Comparison of ENCODE assay signal across 12 mouse cellular contexts in the genomic region with DNA sequence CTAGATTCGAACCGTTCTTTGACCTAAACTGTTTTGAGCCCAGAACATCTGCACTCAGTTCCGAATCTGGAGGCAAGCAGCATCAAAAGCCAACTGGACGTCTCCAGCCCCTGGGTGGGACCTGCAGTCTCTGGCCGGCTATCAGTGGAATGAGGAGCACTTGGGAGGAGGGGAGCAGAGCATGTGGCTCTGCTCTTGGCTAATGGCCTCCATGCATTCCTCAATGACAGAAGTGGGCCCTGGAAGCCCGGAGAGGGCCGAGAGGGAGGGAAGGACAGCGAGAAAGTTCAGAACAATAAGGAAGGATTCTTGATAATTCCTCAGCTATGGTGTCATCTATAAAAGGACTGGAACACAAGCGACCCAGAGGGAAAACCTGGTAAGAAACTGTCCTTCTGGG. TPM values are rescaled to one million over a fixed set of nuclear protein-coding genes. Genes with fewer than 3 reads are reported as not detected.
DNase-seq lines count a peak whose midpoint lies in the region; ATAC-seq and TF ChIP-seq lines count a peak whose summit lies in the region.
"Had no signal": no experiment of that assay in that cellular context is flagged by ENCODE, and none has a peak within 500 bp of the region (broad histone marks: within the 10 kb centered on the region; RNA-seq: fewer than 3 reads in every experiment).

No protein-coding gene starts in this region.

- H3K4me3 ChIP-seq in forebrain, embryonic 10.5 days: no peak overlapping the region
- no peak overlapping the region for H3K4me3 ChIP-seq in forebrain, embryonic 14.5 days (ENCODE audit: low read depth, low read length)
- H3K4me3 ChIP-seq in heart, embryonic 10.5 days: no peak overlapping the region
- H3K4me3 ChIP-seq in hindbrain, embryonic 11.5 days (ENCODE audit: low read depth, low read length): no peak overlapping the region
- H3K4me3 ChIP-seq in midbrain, embryonic 10.5 days: no peak overlapping the region
- no peak overlapping the region for H3K4me3 ChIP-seq in hindbrain, postnatal 0 days (ENCODE audit: low read length)
- H3K4me3 ChIP-seq: megakaryocyte, embryonic 14.5 days had no signal

- no peak overlapping the region for H3K9ac ChIP-seq in forebrain, embryonic 14.5 days (ENCODE audit: low read length)
- no peak overlapping the region for H3K9ac ChIP-seq in hindbrain, embryonic 11.5 days (ENCODE audit: low read depth, low read length)
- H3K9ac ChIP-seq in hindbrain, postnatal 0 days (replicated peaks; ENCODE audit: low read length): no peak overlapping the region

- peaks cover 35% of the 10 kb centered on the region for H3K4me1 ChIP-seq in forebrain, embryonic 10.5 days
- H3K4me1 ChIP-seq in forebrain, embryonic 14.5 days (ENCODE audit: control insufficient read depth, insufficient read depth, low read length): no peaks in the 10 kb centered on the region
- peaks cover 64% of the 10 kb centered on the region for H3K4me1 ChIP-seq in heart, embryonic 10.5 days
- no peaks in the 10 kb centered on the region for H3K4me1 ChIP-seq in hindbrain, embryonic 11.5 days (replicated peaks; ENCODE audit: control insufficient read depth, insufficient read depth, low read length)
- peaks cover 32% of the 10 kb centered on the region for H3K4me1 ChIP-seq in midbrain, embryonic 10.5 days
- peaks cover 5% of the 10 kb centered on the region; the same call in 1 of the 2 replicates for H3K4me1 ChIP-seq in hindbrain, postnatal 0 days (ENCODE audit: insufficient read depth, low read length)

- no peaks in the 10 kb centered on the region for H3K27me3 ChIP-seq in forebrain, embryonic 10.5 days (ENCODE audit: poor library complexity, severe bottlenecking)
- H3K27me3 ChIP-seq in forebrain, embryonic 14.5 days (replicated peaks; ENCODE audit: control insufficient read depth, insufficient read depth, low read length): no peaks in the 10 kb centered on the region
- no peaks in the 10 kb centered on the region for H3K27me3 ChIP-seq in heart, embryonic 10.5 days (ENCODE audit: insufficient read depth, poor library complexity, severe bottlenecking)
- no peaks in the 10 kb centered on the region for H3K27me3 ChIP-seq in hindbrain, embryonic 11.5 days (ENCODE audit: control insufficient read depth, insufficient read depth, low read length)
- no peaks in the 10 kb centered on the region for H3K27me3 ChIP-seq in midbrain, embryonic 10.5 days (ENCODE audit: low read depth, poor library complexity, severe bottlenecking)
- H3K27me3 ChIP-seq in hindbrain, postnatal 0 days (ENCODE audit: insufficient read depth, low read length): no peaks in the 10 kb centered on the region

- DNase-seq in forebrain, embryonic 10.5 days (ENCODE audit: extremely low spot score, low spot score): no peak
- no peak for DNase-seq in forebrain, embryonic 14.5 days (ENCODE audit: low spot score)
- DNase-seq in heart, embryonic 10.5 days (ENCODE audit: low spot score): no peak
- peak; percentile 37 for DNase-seq in kidney, adult 9 months
- peak; percentile 68 for DNase-seq in skeletal muscle tissue, adult 2 months (ENCODE audit: low read depth, low spot score)
- DNase-seq in hindbrain, embryonic 11.5 days (ENCODE audit: low spot score): no peak
- DNase-seq in midbrain, embryonic 10.5 days (ENCODE audit: low spot score): no peak
- no peak for DNase-seq in hindbrain, postnatal 0 days (ENCODE audit: low spot score)
- DNase-seq: cerebellum, adult 8-10 months; layer of hippocampus, postnatal 36 days; thymus, postnatal 4 days had no signal

- no peak for TF ChIP-seq CTCF in hindbrain, postnatal 0 days (IDR thresholded peaks at IDR 0.05; ENCODE audit: low read depth)

- peaks cover 60% of the 10 kb centered on the region for H3K36me3 ChIP-seq in forebrain, embryonic 10.5 days (replicated peaks)
- H3K36me3 ChIP-seq in forebrain, embryonic 14.5 days (ENCODE audit: control insufficient read depth, insufficient read depth, low read length): no peaks in the 10 kb centered on the region
- H3K36me3 ChIP-seq in heart, embryonic 10.5 days: peaks cover 13% of the 10 kb centered on the region; the same call in 1 of the 2 replicates
- no peaks in the 10 kb centered on the region for H3K36me3 ChIP-seq in hindbrain, embryonic 11.5 days (ENCODE audit: control insufficient read depth, insufficient read depth, low read length)
- H3K36me3 ChIP-seq in midbrain, embryonic 10.5 days: peaks cover 41% of the 10 kb centered on the region
- H3K36me3 ChIP-seq in hindbrain, postnatal 0 days (ENCODE audit: insufficient read depth, low read length): no peaks in the 10 kb centered on the region

- H3K9me3 ChIP-seq in forebrain, embryonic 10.5 days: no peaks in the 10 kb centered on the region
- H3K9me3 ChIP-seq in forebrain, embryonic 14.5 days (replicated peaks; ENCODE audit: control insufficient read depth, low read length): no peaks in the 10 kb centered on the region
- H3K9me3 ChIP-seq in heart, embryonic 10.5 days: no peaks in the 10 kb centered on the region
- H3K9me3 ChIP-seq in hindbrain, embryonic 11.5 days (ENCODE audit: control insufficient read depth, low read length): no peaks in the 10 kb centered on the region
- no peaks in the 10 kb centered on the region for H3K9me3 ChIP-seq in midbrain, embryonic 10.5 days (replicated peaks)
- no peaks in the 10 kb centered on the region for H3K9me3 ChIP-seq in hindbrain, postnatal 0 days (ENCODE audit: low read length)

- WGBS in forebrain, embryonic 10.5 days: 83% methylated on average over 9 of the region's 9 CpGs
- 85% methylated on average over 9 of the region's 9 CpGs for WGBS in forebrain, embryonic 14.5 days
- WGBS in heart, embryonic 10.5 days: 31% methylated on average over 9 of the region's 9 CpGs
- WGBS in hindbrain, embryonic 11.5 days: 80% methylated on average over 9 of the region's 9 CpGs
- 77% methylated on average over 9 of the region's 9 CpGs for WGBS in midbrain, embryonic 10.5 days
- 65% methylated on average over 9 of the region's 9 CpGs for WGBS in hindbrain, postnatal 0 days

- H3K27ac ChIP-seq in forebrain, embryonic 10.5 days: peak overlapping the region; percentile 51
- H3K27ac ChIP-seq in forebrain, embryonic 14.5 days (ENCODE audit: low read depth, low read length): no peak overlapping the region
- H3K27ac ChIP-seq in heart, embryonic 10.5 days: peak overlapping the region; percentile 81
- no peak overlapping the region for H3K27ac ChIP-seq in hindbrain, embryonic 11.5 days (ENCODE audit: low read depth, low read length)
- H3K27ac ChIP-seq in midbrain, embryonic 10.5 days (replicated peaks): no peak overlapping the region
- no peak overlapping the region for H3K27ac ChIP-seq in hindbrain, postnatal 0 days

- no peak for ATAC-seq in forebrain, embryonic 14.5 days
- no peak for ATAC-seq in hindbrain, embryonic 11.5 days (ENCODE audit: low FRiP score)
- ATAC-seq in hindbrain, postnatal 0 days: no peak

- H3K4me2 ChIP-seq in forebrain, embryonic 14.5 days (ENCODE audit: low read length): no peak overlapping the region
- no peak overlapping the region for H3K4me2 ChIP-seq in hindbrain, embryonic 11.5 days (replicated peaks; ENCODE audit: low read depth, low read length)
- H3K4me2 ChIP-seq in hindbrain, postnatal 0 days (ENCODE audit: low read depth, low read length): no peak overlapping the region

RNA-seq across cellular contexts. Expression of gene Kirrel, which starts 59.7 kb away (rescaled TPM):
- 13.1 and 14.3 TPM in 2 replicates for polyA plus RNA-seq in forebrain, embryonic 10.5 days (2016; fragmentation: Nextera tagmentation; extraction: Ambion mirVana)
- polyA plus RNA-seq in forebrain, embryonic 14.5 days (2014; fragmentation: Nextera tagmentation; extraction: Ambion mirVana): 2.2 and 2.9 TPM in 2 replicates
- 17.9 and 27.9 TPM in 2 replicates for polyA plus RNA-seq in heart, embryonic 10.5 days (2016; fragmentation: Nextera tagmentation; extraction: Ambion mirVana)
- polyA plus RNA-seq in hindbrain, embryonic 11.5 days (2014; fragmentation: Nextera tagmentation; extraction: Ambion mirVana): 7.3 and 11.5 TPM in 2 replicates
- 11.2 and 11.6 TPM in 2 replicates for polyA plus RNA-seq in midbrain, embryonic 10.5 days (2016; fragmentation: Nextera tagmentation; extraction: Ambion mirVana)
- total RNA-seq in hindbrain, postnatal 0 days (2014; rRNA removed): 7.2 and 11.3 TPM in 2 replicates
- 2.9 and 3.2 TPM in 2 replicates for polyA plus RNA-seq in hindbrain, postnatal 0 days (2015; fragmentation: Nextera tagmentation; extraction: Ambion mirVana)

Comparison
In these comparisons a context has a peak if more than half of its experiments do, and no peak if none do; other contexts are left out.
1. H3K27ac ChIP-seq: peak in forebrain, embryonic 10.5 days (single experiment) and heart, embryonic 10.5 days (single experiment); none in forebrain, embryonic 14.5 days (single experiment), hindbrain, embryonic 11.5 days (single experiment), midbrain, embryonic 10.5 days (single experiment) and hindbrain, postnatal 0 days (single experiment).
2. DNase-seq: peak in kidney, adult 9 months (single experiment) and skeletal muscle tissue, adult 2 months (single experiment); none in forebrain, embryonic 10.5 days (single experiment), forebrain, embryonic 14.5 days (single experiment), heart, embryonic 10.5 days (single experiment), hindbrain, embryonic 11.5 days (single experiment), midbrain, embryonic 10.5 days (single experiment) and hindbrain, postnatal 0 days (single experiment).